Mouse (Mus musculus) frontal cortex, postnatal 14 days (tissue): ENCODE results near the gene Aftph.
"Not testable (repeated sequence)": the region's sequence is repeated elsewhere in the genome, so short reads cannot be mapped to it uniquely, and the experiment has no call there.

Experiments
- DNase-seq, 2 experiments: peaks; one replicate each; pipeline ENCODE4 v3.0.0; 2022; ENCODE audit warnings: low spot score in 2 of 2

The Aftph gene

GRCm38 (mm10) chr11:20741201-20742100 is at the start of gene Aftph:
Gene Aftph (minus strand): TSS chr11:20741589.
- DNase-seq, result peak; percentile 96 to 97

DNA sequence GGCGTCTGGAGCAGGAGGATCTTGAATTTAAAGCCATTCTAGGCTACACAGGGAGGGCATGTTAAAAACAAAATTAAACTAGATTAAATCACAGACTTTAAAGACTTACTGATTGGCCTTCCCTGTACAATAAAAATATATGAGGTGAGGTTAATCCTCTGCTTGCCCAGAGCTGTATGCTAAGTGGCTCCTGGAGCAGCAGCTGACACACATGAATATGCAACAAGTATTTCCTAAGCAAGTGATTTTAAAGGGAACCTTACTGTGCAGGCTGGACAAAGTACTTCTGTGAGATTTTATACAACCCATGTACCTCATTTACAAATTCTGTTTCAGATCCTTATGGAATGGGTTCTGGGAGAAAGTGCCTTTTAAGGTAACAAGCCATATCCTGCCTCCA is 47.6 kb upstream of the Aftph start:
- no peak for DNase-seq

- no peak for DNase-seq
Measured at GRCm38 (mm10) chr11:20788070-20788469, 46.7 kb upstream of the Aftph start.

GRCm38 (mm10) chr11:20786191-20786590 is 44.8 kb upstream of the Aftph start:
- no peak for DNase-seq

DNA sequence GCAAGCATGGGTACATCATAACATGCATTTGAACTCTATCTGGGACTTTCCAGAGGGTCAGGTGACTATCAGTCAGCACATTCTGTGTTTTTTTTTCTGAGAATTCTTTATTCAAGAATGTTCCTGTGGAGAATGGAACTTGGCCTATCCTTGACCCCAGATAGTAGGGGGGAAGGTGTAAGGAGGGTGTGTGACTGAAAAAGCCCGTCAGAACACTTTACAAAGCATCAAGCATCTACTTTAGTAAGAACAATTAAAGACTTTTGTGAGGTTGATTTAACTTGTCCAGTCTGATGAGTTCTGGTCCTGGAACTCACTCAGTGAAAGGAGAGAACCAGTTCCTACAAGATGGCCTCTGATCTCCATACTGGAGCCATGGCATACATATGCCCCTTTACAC is 43.8 kb upstream of the Aftph start:
- DNase-seq, result no peak

DNA sequence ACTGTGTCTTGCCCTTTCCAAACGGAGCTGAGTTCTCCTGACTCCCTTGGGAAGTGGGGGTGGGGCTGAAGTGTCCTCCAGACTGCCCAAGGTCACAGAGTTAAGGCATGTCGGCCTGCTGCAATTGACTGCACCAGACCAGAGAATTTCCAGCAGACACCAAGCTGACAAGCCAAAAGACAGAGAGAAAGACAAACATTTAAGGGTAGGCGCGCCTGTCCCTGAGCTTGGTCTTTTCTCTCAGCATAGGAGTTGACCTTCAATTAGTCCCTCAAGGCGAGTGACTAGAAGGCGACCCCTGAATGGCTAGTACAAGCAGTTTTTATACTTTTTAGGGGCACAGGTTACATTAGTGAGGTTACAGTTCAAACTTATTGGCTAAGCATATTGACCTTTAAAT is 43.4 kb upstream of the Aftph start:
- no peak for DNase-seq

- no peak for DNase-seq
Measured at GRCm38 (mm10) chr11:20783467-20783866, 42.1 kb upstream of the Aftph start.

DNA sequence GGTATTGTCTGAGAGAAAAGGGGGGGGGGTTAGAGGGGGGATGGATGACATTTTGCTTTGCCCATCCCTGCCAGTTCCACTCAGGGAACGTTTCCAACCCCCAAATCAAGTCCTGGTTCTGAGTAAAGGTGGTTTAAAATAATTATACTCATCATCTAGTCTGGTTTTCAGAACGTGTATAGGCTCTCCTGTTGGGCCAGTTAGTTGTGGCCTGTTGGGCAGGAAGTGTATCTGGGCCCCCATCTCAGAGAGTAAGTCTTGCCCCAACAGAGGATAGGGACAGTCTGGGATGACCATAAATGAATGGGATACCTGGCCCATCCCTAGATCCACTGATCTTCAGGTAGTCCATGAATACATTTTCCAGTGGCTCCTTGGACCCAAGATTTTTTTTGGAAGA is 41.2 kb upstream of the Aftph start:
- no peak for DNase-seq

DNA sequence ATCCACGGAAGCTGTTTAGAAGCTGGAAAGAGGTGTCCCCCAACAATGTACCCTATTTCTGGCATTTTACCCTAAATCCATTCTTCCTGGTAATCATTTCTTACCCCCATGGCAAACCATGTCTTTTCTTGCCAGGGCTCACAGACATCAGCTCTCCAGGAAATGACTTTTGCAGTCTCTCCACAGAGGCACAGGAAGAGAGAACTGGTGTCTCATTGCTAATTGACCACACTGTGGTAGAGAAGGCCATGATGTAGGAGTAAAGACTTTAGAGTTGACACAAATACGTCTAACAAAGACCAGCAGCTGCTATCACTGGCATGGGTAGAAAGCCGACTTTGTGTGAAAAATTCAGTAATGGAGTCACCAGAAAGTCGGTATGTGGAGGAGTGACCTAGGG is 38.9 kb upstream of the Aftph start:
- DNase-seq, result no peak

GRCm38 (mm10) chr11:20778861-20779563 is 37.6 kb upstream of the Aftph start:
- no peak for DNase-seq

DNA sequence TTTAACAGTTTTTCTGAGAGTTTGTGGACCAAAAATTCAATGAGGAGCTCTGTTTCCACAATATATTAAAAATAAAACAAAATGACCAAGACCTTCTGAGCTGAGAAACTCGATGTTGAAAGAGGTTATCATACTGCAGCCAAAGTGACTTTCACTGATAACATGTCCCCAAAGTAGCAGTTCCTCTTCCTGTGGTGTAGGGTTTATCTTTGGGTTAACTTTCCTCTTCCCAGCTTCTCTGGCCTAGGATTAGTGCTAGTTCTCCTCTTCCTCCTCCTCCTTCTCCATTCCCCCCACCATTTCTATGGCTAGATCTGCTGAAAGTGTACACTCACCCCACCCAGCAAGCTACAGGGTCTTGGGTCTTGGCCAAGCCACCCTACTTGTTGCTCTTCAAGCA is 36.9 kb upstream of the Aftph start:
- DNase-seq, result no peak

- DNase-seq, result no peak
Measured at GRCm38 (mm10) chr11:20776668-20777067, 35.3 kb upstream of the Aftph start.

DNA sequence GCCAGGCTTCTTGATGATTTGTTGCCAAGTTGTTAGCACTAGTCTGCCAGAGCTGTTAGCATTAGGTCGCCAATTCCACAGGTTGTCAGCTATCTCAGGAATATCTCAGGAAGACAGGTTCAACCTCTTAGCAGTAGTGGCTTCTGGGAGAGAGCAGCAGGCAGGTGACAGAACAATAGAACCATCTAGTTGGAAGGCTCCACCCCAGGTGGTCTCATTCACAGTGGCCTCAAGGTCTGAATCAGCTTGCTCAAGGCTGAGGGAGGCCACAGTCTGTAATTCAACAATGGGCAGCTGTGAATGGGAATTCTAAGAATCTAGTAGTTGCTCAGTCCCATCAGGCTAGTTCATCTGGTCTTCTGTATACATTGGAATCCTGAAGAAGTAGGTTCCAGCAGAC is 31.3 kb upstream of the Aftph start:
- no peak for DNase-seq

- not testable (repeated sequence) for DNase-seq
Measured at GRCm38 (mm10) chr11:20771827-20772226, 30.4 kb upstream of the Aftph start.

DNA sequence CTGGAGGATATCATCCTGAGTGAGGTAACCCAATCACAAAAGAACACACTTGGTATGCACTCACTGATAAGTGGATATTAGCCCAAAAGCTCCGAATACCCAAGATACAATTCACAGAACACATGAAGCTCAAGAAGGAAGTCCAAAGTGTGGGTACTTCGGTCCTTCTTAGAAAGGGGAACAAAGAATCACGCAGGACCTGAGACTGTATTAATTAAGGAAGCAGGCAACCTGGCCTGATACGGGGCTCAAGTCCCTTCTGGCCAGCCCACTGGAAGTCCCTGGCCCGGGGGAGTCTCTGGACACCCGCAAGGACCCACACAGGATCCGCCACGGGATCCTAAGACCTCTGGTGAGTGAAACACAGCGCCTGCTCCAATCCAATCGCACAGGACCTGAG is 20.6 kb upstream of the Aftph start:
- not testable (repeated sequence) for DNase-seq

- no peak for DNase-seq
Measured at GRCm38 (mm10) chr11:20750573-20750972, 9.2 kb upstream of the Aftph start.

DNA sequence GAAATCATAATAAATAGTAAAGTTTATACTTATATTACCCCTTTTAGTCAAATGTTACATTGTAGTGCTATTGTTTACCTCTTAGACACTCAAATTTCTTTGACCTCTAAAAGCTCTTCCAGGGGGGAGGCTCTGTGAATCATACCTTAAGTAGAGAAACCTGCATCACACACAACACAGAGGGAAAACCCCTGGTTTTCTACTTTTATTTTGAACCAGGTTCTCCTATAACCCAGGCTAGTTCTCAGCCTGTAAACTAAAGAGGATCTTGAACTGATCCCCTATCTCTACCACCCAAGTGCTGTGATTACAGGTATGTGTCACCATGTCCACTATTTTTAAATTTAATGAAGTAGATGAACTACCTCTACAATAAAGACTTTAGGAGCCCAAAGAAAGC is 2.0 kb upstream of the Aftph start:
- DNase-seq, result no peak

DNA sequence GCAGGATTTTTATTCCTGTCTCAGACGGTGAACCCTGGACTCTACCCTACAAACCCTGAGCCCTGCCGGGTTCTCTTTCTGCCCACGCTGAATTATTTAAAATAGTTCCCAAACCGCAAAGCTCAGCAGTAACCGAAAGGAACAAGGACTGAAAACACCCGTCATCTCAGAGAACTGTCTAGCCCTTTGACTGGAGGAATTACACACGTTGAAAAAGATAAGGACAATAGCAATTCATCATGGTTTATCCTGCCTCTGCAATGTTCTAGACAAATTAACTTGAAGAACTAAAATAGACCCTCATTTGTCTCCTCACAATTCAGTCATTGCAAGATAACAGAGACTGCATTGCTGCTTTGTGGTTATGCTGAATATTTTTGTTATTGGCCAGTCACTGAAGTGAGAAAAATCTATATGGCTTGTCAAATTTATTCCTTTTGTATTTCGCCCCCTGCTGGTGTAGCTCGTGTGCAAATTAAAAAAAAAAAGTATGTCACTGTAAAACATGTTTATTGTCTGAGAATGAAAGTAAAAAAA is 1.0 kb upstream of the Aftph start:
- DNase-seq, result peak in 1 of 2 experiments; percentile 34

- peak in 1 of 2 experiments; percentile 26 for DNase-seq
Measured at GRCm38 (mm10) chr11:20740481-20741200, 748 bp downstream of the Aftph start.

- no peak for DNase-seq
Measured at GRCm38 (mm10) chr11:20734066-20734465, 7.3 kb downstream of the Aftph start.

DNA sequence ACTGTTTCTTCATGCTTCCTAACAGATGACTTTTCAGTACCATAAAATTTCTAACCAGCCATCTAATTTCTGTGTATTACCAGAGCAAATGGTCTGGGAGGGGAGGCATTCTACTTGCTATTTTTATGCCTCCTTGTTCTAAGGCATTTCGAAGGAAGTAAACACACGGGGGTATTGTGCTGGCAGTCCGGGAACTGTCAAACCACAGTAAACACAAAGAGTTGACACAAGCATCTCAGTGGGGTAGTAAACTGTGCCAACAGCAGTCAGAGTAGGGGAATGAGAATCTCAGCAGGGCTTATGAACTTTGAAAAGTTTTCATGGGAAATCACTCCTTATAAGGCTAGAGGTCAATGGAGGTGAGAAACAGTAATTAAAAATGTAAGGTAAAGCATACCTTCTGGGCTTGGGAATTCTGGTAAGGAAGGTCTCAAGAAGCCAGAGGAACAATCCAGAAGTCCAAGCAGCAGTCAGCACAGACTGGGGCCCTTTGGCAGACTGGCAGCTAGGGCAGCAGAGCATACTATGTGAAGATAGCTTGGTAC is 7.8 kb downstream of the Aftph start:
- DNase-seq, result no peak

GRCm38 (mm10) chr11:20729403-20729802 is 12.0 kb downstream of the Aftph start:
- no peak for DNase-seq
